Mouse (Mus musculus) liver, adult 2 months (tissue): Measurements from ENCODE around the gene Zfp202.

Experiments
- CTCF ChIP-seq: fragments of 200-500 bp; IDR thresholded peaks from 2 replicates; pipeline ENCODE4 v1.5.1; 2011; ENCODE audit warnings: low read depth, low read length, control low read depth
- POLR2A ChIP-seq: fragments of 200-500 bp; IDR thresholded peaks from 2 replicates; pipeline ENCODE4 v1.6.1; 2011; ENCODE audit warnings: low read length, control low read depth; ENCODE audit not compliant: insufficient read depth; ENCODE audit errors: extremely low read depth

DNA sequence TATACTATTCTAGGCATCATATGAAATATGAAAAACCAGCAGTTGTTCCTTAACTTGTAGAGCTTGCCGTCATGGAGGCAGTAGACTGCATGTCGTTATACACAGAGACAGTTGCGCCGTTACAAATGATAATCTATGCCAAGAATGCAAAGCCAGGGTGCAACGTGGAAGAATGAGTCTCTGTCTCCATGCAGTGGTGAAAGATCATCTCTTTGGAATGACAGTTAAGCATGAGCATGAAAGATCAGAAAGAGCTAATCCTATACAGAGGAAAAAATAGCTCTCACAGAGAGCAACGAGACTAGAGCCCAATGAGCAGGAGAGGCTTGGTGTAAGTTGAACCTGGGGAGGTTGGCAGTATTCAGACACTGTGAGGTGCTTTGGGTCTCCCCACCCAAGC is 54.6 kb downstream of the Zfp202 start:
- TF ChIP-seq POLR2A, result no peak
- TF ChIP-seq CTCF, result no peak
